Comparison of ENCODE assay signal across 8 mouse cellular contexts in the genomic region with DNA sequence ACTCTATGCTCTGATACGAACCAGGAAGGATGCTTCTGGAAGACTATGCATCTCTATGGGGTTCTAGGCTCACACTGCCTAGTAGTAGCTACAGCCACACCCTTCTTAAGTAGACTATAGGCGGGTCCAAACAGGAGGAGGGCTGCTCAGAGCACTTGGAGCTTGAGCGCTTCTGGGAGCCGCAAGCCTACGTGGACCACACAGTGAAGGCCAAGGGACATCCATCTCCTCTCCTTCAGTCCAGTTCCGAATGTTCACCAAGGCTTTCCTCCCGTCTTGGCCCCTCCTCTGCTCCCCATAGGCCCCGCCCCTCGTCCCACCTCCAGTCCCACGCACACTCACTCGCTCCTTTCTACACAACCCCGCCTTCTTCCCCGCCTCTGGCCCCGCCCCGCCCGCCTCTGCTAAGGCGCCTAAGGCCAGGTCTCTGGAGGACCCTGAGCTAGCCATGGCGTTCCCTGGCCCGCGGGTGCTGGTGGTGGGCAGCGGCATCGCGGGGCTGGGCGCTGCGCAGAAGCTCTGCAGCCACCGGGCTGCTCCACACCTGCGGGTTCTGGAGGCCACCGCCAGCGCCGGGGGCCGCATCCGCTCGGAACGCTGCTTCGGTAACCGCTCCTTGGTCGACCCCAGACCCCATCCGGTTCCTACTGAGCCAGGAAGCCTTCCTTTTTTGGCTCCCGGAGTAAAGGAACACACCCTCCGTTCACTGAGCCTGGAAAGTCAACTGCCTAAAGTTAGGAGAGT. TPM values are rescaled to one million over a fixed set of nuclear protein-coding genes. Genes with fewer than 3 reads are reported as not detected.
DNase-seq lines count a peak whose midpoint lies in the region; ATAC-seq lines count a peak whose summit lies in the region.

No protein-coding gene starts in this region.

- H3K27me3 ChIP-seq in heart, embryonic 14.5 days (ENCODE audit: control insufficient read depth, insufficient read depth, low read length) = no peaks in the 10 kb centered on the region
- H3K27me3 ChIP-seq in liver, embryonic 12.5 days (replicated peaks) = no peaks in the 10 kb centered on the region
- no peaks in the 10 kb centered on the region for H3K27me3 ChIP-seq in splenic B cell, adult 2 months (ENCODE audit: control insufficient read depth, insufficient read depth, low read length, poor library complexity, severe bottlenecking)

- H3K9me3 ChIP-seq in heart, embryonic 14.5 days (ENCODE audit: control insufficient read depth, low read length) = no peaks in the 10 kb centered on the region
- no peaks in the 10 kb centered on the region for H3K9me3 ChIP-seq in liver, embryonic 12.5 days (replicated peaks)

- 2% methylated on average over 40 of the region's 40 CpGs for WGBS in heart, embryonic 14.5 days
- 1% methylated on average over 40 of the region's 40 CpGs for WGBS in liver, embryonic 12.5 days (ENCODE audit: insufficient replicate concordance)

- no peak overlapping the region for H3K27ac ChIP-seq in heart, embryonic 14.5 days (replicated peaks in 1 of 2; ENCODE audit: control insufficient read depth in 1 of 2, insufficient read depth in 1 of 2, low read depth in 2 of 2, low read length in 2 of 2)
- peak overlapping the region; percentile 12; the same call in 1 of the 2 replicates for H3K27ac ChIP-seq in liver, embryonic 12.5 days

- ATAC-seq in CD4-positive, CD25-positive, alpha-beta regulatory T cell, adult 4 months = peak; percentile 92
- ATAC-seq in heart, embryonic 14.5 days (ENCODE audit: insufficient number of reproducible peaks, insufficient read depth, low FRiP score, low read depth) = peak; percentile 97
- peak; percentile 99 for ATAC-seq in liver, embryonic 12.5 days

- H3K4me3 ChIP-seq in heart, embryonic 14.5 days (ENCODE audit: control insufficient read depth in 1 of 2, insufficient read depth in 1 of 2, low read depth in 1 of 2, low read length in 2 of 2) = peak overlapping the region; percentile 57 to 82
- peak overlapping the region; percentile 70 for H3K4me3 ChIP-seq in liver, embryonic 12.5 days

- peaks cover 13% of the 10 kb centered on the region; the same call in 1 of the 2 replicates for H3K36me3 ChIP-seq in heart, embryonic 14.5 days (ENCODE audit: control insufficient read depth, insufficient read depth, low read length)
- H3K36me3 ChIP-seq in liver, embryonic 12.5 days = peaks cover 14% of the 10 kb centered on the region
- H3K36me3 ChIP-seq in splenic B cell, adult 2 months (ENCODE audit: control insufficient read depth, insufficient read depth, low read length, poor library complexity, severe bottlenecking) = no peaks in the 10 kb centered on the region

- peak; percentile 85 for DNase-seq in c-Kit-positive CD71-negative TER-119-negative erythroid progenitor cells, embryonic 14.5 days (ENCODE audit: low read depth)
- DNase-seq in fibroblast of lung, adult 2 months (ENCODE audit: low read depth) = peak; percentile 76
- DNase-seq in kidney, postnatal 14 days = peak; percentile 96
- DNase-seq in naive thymus-derived CD4-positive, alpha-beta T cell, adult 2 months (ENCODE audit: low read depth) = peak; percentile 91
- peak; percentile 92 for DNase-seq in splenic B cell, adult 2 months (ENCODE audit: low read depth, low spot score)

- H3K4me2 ChIP-seq in heart, embryonic 14.5 days (ENCODE audit: low read length) = peak overlapping the region; percentile 75
- H3K4me2 ChIP-seq in liver, embryonic 12.5 days = peak overlapping the region; percentile 82

- H3K9ac ChIP-seq in heart, embryonic 14.5 days (ENCODE audit: low read length) = peak overlapping the region; percentile 78
- H3K9ac ChIP-seq in liver, embryonic 12.5 days = peak overlapping the region; percentile 80

- peaks cover 0 to 3% of the 10 kb centered on the region in 2 experiments; a peak in 1 of 4 replicates for H3K4me1 ChIP-seq in heart, embryonic 14.5 days (ENCODE audit: control insufficient read depth in 2 of 2, insufficient read depth in 2 of 2, low read length in 2 of 2)
- peaks cover 31% of the 10 kb centered on the region for H3K4me1 ChIP-seq in liver, embryonic 12.5 days

RNA-seq across cellular contexts. Expression of gene Echs1, which starts 9.2 kb away (rescaled TPM):
- polyA plus RNA-seq in CD4-positive, CD25-positive, alpha-beta regulatory T cell, adult 4 months (2017; shearing (Covaris generic)) = 10 to 100 TPM; 69.1 to 90.2 TPM
- polyA plus RNA-seq in heart, embryonic 14.5 days (2014; fragmentation: Nextera tagmentation; extraction: Ambion mirVana) = 220 and 227 TPM in 2 replicates
- 78.4 and 78.7 TPM in 2 replicates for polyA plus RNA-seq in liver, embryonic 12.5 days (2016; fragmentation: Nextera tagmentation; extraction: Ambion mirVana)

RNA-seq across cellular contexts. Expression of gene Paox, which starts 9.9 kb away (rescaled TPM):
- 1 to 10 TPM; 2.4 to 3.7 TPM for polyA plus RNA-seq in CD4-positive, CD25-positive, alpha-beta regulatory T cell, adult 4 months (2017; shearing (Covaris generic))
- polyA plus RNA-seq in heart, embryonic 14.5 days (2014; fragmentation: Nextera tagmentation; extraction: Ambion mirVana) = 12.4 and 12.5 TPM in 2 replicates
- 11.0 and 11.5 TPM in 2 replicates for polyA plus RNA-seq in liver, embryonic 12.5 days (2016; fragmentation: Nextera tagmentation; extraction: Ambion mirVana)

RNA-seq across cellular contexts. Expression of gene Mtg1, which starts 11.9 kb away (rescaled TPM):
- polyA plus RNA-seq in CD4-positive, CD25-positive, alpha-beta regulatory T cell, adult 4 months (2017; shearing (Covaris generic)) = 10 to 100 TPM; 28.7 to 33.1 TPM
- polyA plus RNA-seq in heart, embryonic 14.5 days (2014; fragmentation: Nextera tagmentation; extraction: Ambion mirVana) = 38.2 and 40.8 TPM in 2 replicates
- polyA plus RNA-seq in liver, embryonic 12.5 days (2016; fragmentation: Nextera tagmentation; extraction: Ambion mirVana) = 25.4 and 25.6 TPM in 2 replicates

RNA-seq across cellular contexts. Expression of gene Fuom, which starts 23.2 kb away (rescaled TPM):
- polyA plus RNA-seq in CD4-positive, CD25-positive, alpha-beta regulatory T cell, adult 4 months (2017; shearing (Covaris generic)) = 1 to 10 TPM; 6.0 to 7.6 TPM
- 108 and 111 TPM in 2 replicates for polyA plus RNA-seq in heart, embryonic 14.5 days (2014; fragmentation: Nextera tagmentation; extraction: Ambion mirVana)
- polyA plus RNA-seq in liver, embryonic 12.5 days (2016; fragmentation: Nextera tagmentation; extraction: Ambion mirVana) = 7.4 and 7.6 TPM in 2 replicates

RNA-seq across cellular contexts. Expression of gene Sprn, which starts 29.2 kb away (rescaled TPM):
- not detected for polyA plus RNA-seq in CD4-positive, CD25-positive, alpha-beta regulatory T cell, adult 4 months (2017; shearing (Covaris generic))
- polyA plus RNA-seq in heart, embryonic 14.5 days (2014; fragmentation: Nextera tagmentation; extraction: Ambion mirVana) = 0.11 TPM in 1 of 2 replicates, not detected in the other
- polyA plus RNA-seq in liver, embryonic 12.5 days (2016; fragmentation: Nextera tagmentation; extraction: Ambion mirVana) = 0.04 TPM in 1 of 2 replicates, not detected in the other
